8 mouse cellular contexts compared by ENCODE assay signal in genomic region chr6:115773966-115774413, GRCm38 (mm10). TPM values are rescaled to one million over a fixed set of nuclear protein-coding genes. Genes with fewer than 3 reads are reported as not detected.
DNase-seq lines count a peak whose midpoint lies in the region; ATAC-seq and TF ChIP-seq lines count a peak whose summit lies in the region.

No protein-coding gene starts in this region.

- peak overlapping the region; percentile 52 for H3K9ac ChIP-seq in forebrain, embryonic 13.5 days
- no peak overlapping the region for H3K9ac ChIP-seq in intestine, postnatal 0 days (ENCODE audit: low read depth, low read length)

- peak overlapping the region; percentile 54 for H3K4me3 ChIP-seq in kidney, adult 2 months (ENCODE audit: insufficient read depth, low read depth, low read length)
- peak overlapping the region; percentile 41 for H3K4me3 ChIP-seq in forebrain, embryonic 13.5 days
- H3K4me3 ChIP-seq in intestine, postnatal 0 days (ENCODE audit: low read depth, low read length): peak overlapping the region; percentile 55

- H3K4me2 ChIP-seq in forebrain, embryonic 13.5 days: peak overlapping the region; percentile 93
- peak overlapping the region; percentile 82 for H3K4me2 ChIP-seq in intestine, postnatal 0 days (replicated peaks; ENCODE audit: low read depth)

- peak; percentile 85 for ATAC-seq in forebrain, embryonic 13.5 days
- ATAC-seq in intestine, postnatal 0 days: no peak
- 0 out of 2 replicates have a peak, but pooled peaks have one; percentile 23 for ATAC-seq in megakaryocyte progenitor cell, adult 5-6 weeks (replicated peaks; ENCODE audit: poor library complexity)

- no peak for TF ChIP-seq POLR2A in kidney, adult 2 months (IDR thresholded peaks at IDR 0.05; ENCODE audit: low read depth, low read length)

- H3K27ac ChIP-seq in kidney, adult 2 months (ENCODE audit: insufficient read depth, low read depth, low read length): no peak overlapping the region
- peak overlapping the region; percentile 48; the same call in 1 of the 2 replicates for H3K27ac ChIP-seq in forebrain, embryonic 13.5 days
- H3K27ac ChIP-seq in intestine, postnatal 0 days (ENCODE audit: low read depth, low read length): no peak overlapping the region

- WGBS in kidney, adult 2 months: 1% methylated on average over 12 of the region's 14 CpGs
- WGBS in forebrain, embryonic 13.5 days: 1% methylated on average over 14 of the region's 14 CpGs
- WGBS in intestine, postnatal 0 days: under 1% methylated on average over 14 of the region's 14 CpGs

- peak; percentile 5 for DNase-seq in kidney, adult 2 months
- no peak for DNase-seq in kidney, adult 8-10 months
- peak; percentile 64 for DNase-seq in ZHBTc4 (ENCODE audit: low read depth, low spot score)
- DNase-seq in thymus, adult 18-20 months: peak; percentile 16 to 29
- no peak for DNase-seq in urinary bladder, postnatal 36 days (ENCODE audit: low spot score in 2 of 2)

- H3K4me1 ChIP-seq in kidney, adult 2 months (ENCODE audit: control insufficient read depth, insufficient read depth, low read length): no peaks in the 10 kb centered on the region; the same call in 1 of the 2 replicates
- peaks cover 31% of the 10 kb centered on the region for H3K4me1 ChIP-seq in forebrain, embryonic 13.5 days
- H3K4me1 ChIP-seq in intestine, postnatal 0 days (replicated peaks; ENCODE audit: control insufficient read depth, insufficient read depth, low read length): no peaks in the 10 kb centered on the region

- no peaks in the 10 kb centered on the region for H3K9me3 ChIP-seq in forebrain, embryonic 13.5 days (replicated peaks)
- H3K9me3 ChIP-seq in intestine, postnatal 0 days (ENCODE audit: control insufficient read depth): no peaks in the 10 kb centered on the region

- H3K36me3 ChIP-seq in kidney, adult 2 months (ENCODE audit: control insufficient read depth, insufficient read depth, low read length): no peaks in the 10 kb centered on the region
- H3K36me3 ChIP-seq in forebrain, embryonic 13.5 days (ENCODE audit: poor library complexity, severe bottlenecking): peaks cover 10% of the 10 kb centered on the region
- no peaks in the 10 kb centered on the region for H3K36me3 ChIP-seq in intestine, postnatal 0 days (ENCODE audit: control insufficient read depth, insufficient read depth)

- no peaks in the 10 kb centered on the region for H3K27me3 ChIP-seq in kidney, adult 2 months (replicated peaks; ENCODE audit: control insufficient read depth, insufficient read depth, low read length)
- H3K27me3 ChIP-seq in forebrain, embryonic 13.5 days: no peaks in the 10 kb centered on the region
- no peaks in the 10 kb centered on the region for H3K27me3 ChIP-seq in intestine, postnatal 0 days (replicated peaks; ENCODE audit: control insufficient read depth, insufficient read depth, low read length)

- TF ChIP-seq CTCF in kidney, adult 2 months (conservative IDR thresholded peaks at IDR 0.05; ENCODE audit: insufficient read depth, insufficient read length, low read depth, low read length): no peak
- TF ChIP-seq CTCF in intestine, postnatal 0 days (IDR thresholded peaks at IDR 0.05; ENCODE audit: low read depth): no peak

RNA-seq across cellular contexts. Expression of gene Cand2, which starts 0.3 kb away (rescaled TPM):
- polyA plus RNA-seq in kidney, adult 2 months (2012; rRNA removed): 4.0 and 4.3 TPM in 2 replicates
- 23.8 and 26.5 TPM in 2 replicates for polyA plus RNA-seq in forebrain, embryonic 13.5 days (2015; fragmentation: Nextera tagmentation; extraction: Ambion mirVana)
- polyA plus RNA-seq in intestine, postnatal 0 days (2015; fragmentation: Nextera tagmentation; extraction: Ambion mirVana): 2.2 and 2.4 TPM in 2 replicates
- 2.5 and 2.8 TPM in 2 replicates for total RNA-seq in megakaryocyte progenitor cell, adult 5-6 weeks (2015)
- 1.5 and 1.7 TPM in 2 replicates for total RNA-seq in megakaryocyte progenitor cell, adult 5-6 weeks (2017)

RNA-seq across cellular contexts. Expression of gene Tmem40, which starts 11.8 kb away (rescaled TPM):
- 0.50 TPM in 2 replicates for polyA plus RNA-seq in kidney, adult 2 months (2012; rRNA removed)
- polyA plus RNA-seq in forebrain, embryonic 13.5 days (2015; fragmentation: Nextera tagmentation; extraction: Ambion mirVana): 0.78 and 0.84 TPM in 2 replicates
- polyA plus RNA-seq in intestine, postnatal 0 days (2015; fragmentation: Nextera tagmentation; extraction: Ambion mirVana): 0.17 and 0.43 TPM in 2 replicates
- total RNA-seq in megakaryocyte progenitor cell, adult 5-6 weeks (2015): 12.2 and 12.7 TPM in 2 replicates
- total RNA-seq in megakaryocyte progenitor cell, adult 5-6 weeks (2017): 19.0 and 21.5 TPM in 2 replicates

RNA-seq across cellular contexts. Expression of gene Rpl32, which starts 34.6 kb away (rescaled TPM):
- polyA plus RNA-seq in kidney, adult 2 months (2012; rRNA removed): 499 and 560 TPM in 2 replicates
- 1,595 and 1,910 TPM in 2 replicates for polyA plus RNA-seq in forebrain, embryonic 13.5 days (2015; fragmentation: Nextera tagmentation; extraction: Ambion mirVana)
- 1,370 and 1,375 TPM in 2 replicates for polyA plus RNA-seq in intestine, postnatal 0 days (2015; fragmentation: Nextera tagmentation; extraction: Ambion mirVana)
- 4,905 and 5,125 TPM in 2 replicates for total RNA-seq in megakaryocyte progenitor cell, adult 5-6 weeks (2015)
- 5,456 and 6,333 TPM in 2 replicates for total RNA-seq in megakaryocyte progenitor cell, adult 5-6 weeks (2017)

Comparison
In these comparisons a context has a peak if more than half of its experiments do, and no peak if none do; other contexts are left out.
1. DNase-seq: peak in kidney, adult 2 months (single experiment), ZHBTc4 (single experiment) and thymus, adult 18-20 months (2 of 2); none in kidney, adult 8-10 months (0 of 2) and urinary bladder, postnatal 36 days (0 of 2).
2. Peak in every context shown above with its lines, with median percentiles within 50 percentile points of each other: H3K4me3 ChIP-seq.